Mouse (Mus musculus) MEL-GATA-1-ER (cell line): ENCODE data around the gene Unc13a.
A peak's percentile ranks its signal among the peaks of the same experiment; 100 is the strongest.

Experiments
- DNase-seq: peaks from one replicate; pipeline ENCODE4 v3.0.0-alpha.2; 2012; ENCODE audit warnings: low read depth; ENCODE audit errors: extremely low read depth

Gene Unc13a

DNA sequence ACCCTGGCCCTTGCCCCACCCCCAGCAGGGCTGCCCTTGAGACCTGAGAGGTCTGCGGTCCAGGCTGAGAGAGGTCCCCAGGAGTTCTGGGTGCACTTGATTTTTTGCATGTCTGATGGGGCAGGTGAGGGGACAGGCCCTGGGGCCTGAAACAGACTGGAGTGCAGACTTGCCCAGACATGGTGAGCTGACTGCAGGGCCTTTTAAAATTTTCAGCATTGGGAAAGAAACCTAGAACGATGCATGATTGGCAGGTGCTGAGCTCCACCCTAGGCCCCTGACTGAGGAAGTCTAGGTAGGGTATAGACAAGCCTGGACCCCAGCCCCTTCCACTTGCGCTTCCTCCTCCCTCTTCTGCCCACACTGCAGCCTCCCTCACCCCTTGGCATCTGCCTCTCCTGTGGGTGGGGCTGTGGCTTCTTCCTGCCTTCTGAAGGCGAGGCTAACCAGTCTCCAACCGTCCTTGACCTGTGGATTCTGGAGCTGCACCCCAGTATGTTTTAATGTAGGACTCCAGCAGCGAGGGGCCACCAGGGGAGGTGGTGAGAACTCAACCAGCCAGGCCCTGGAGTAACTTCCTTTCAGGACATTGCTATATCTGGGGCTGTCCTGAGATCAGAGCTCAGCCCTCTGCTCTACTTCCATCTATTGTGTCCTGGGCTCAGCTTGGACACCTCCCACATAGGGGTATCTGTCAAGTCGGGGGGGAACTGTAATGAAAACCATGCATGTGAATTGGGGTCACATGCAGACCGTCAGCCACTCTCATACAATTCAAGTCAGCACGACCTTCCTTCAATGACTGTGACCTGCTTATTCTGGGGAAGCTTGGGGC, 44.1 kb downstream of the Unc13a start:
- DNase-seq = no peak

DNA sequence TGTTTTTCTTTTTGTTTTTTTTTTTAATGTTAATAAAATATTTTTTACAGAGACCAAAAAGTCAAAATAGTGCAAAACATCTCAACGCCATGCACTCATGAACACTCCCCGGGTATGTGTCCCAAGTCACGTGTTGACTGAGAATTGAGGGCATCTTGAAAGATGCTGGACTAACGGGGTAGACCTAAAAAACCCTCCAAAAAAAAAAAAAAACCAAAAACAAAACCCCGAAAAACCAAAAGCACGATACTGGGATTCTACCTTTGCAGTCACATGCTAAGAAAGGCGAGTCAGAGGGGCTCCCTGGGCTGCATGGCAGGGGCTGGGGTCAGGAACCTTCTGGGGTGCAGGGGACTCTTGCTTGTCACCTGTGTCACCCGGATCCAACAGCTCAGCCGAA, 44.8 kb downstream of the Unc13a start:
- DNase-seq = no peak

DNA sequence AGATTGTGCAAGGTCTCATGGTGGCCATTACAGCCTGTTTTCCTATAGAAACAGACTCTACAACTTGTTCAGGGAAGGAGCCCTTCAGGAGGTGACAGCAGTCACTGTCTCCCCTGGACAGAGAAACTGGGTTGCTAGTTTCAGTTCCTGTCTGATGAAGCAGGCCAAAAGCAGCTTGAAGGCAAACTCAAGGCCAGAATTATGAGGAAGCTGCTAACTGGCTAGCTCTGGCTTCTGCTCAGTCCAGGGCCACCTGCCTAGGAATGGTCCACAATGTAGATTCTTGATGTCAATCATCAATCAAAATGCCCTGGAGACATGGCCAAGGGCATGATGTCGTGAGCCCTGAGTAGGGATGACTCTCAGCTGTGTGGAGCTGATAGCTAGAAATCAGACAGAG, 46.5 kb downstream of the Unc13a start:
- DNase-seq = no peak

DNA sequence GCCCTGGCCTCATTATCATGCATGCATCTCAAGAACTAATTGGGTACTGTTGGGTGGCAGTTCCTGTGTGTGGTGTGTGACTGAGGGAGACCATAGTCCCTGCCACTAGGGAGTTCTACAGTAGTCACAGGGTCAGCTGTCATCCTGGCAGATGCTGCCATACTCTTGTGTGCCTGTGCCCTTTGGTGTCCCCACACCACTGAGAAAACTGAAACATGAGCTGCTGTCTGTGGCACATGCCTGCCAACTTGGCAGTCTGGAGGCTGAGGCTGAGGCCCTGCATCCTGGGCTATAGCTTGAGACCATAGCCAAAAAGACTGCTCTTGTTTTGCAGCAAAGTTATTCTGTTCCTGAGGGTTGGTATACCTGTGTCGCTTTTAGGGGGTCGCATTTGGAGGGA, 51.8 kb downstream of the Unc13a start:
- no peak for DNase-seq

DNA sequence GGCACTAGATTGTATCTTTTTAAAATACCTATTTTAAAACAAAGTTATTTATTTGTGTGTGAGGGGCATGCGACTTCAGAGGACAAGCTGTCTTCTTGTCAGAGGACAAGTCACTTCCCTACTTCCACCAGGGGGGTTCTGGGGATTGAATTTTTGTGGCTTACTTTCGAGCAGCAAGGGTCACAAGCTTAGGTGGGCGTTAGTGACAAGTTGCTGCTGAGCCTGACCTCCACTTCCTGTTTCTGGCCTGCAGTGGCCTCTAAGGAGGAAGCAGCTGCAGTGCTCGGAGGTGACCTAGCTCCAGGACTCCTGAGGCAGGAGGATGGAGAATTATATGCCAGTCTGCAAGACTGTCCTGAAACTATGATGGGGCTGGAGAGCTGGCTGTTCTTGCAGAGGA, 58.1 kb downstream of the Unc13a start:
- no peak for DNase-seq

DNA sequence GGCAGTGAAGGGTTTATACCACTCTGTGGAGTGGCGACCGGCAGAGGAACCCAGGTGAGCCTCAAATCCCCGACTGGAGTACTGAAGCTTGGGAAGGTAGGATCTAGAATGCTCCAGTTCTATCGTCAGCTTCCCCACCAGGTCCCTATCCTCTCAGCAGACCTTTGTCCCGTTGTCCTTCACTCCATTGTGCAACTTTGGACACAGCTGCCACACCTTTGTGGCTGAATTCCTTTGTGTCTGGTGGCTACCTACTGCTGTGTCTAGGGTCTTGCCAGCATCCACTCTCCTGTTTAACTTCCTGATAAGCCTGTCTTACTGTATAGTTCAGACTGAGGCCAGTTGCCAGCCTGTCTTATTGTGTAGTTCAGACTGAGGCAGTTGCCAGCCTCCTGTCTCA, 59.4 kb downstream of the Unc13a start:
- DNase-seq = no peak

DNA sequence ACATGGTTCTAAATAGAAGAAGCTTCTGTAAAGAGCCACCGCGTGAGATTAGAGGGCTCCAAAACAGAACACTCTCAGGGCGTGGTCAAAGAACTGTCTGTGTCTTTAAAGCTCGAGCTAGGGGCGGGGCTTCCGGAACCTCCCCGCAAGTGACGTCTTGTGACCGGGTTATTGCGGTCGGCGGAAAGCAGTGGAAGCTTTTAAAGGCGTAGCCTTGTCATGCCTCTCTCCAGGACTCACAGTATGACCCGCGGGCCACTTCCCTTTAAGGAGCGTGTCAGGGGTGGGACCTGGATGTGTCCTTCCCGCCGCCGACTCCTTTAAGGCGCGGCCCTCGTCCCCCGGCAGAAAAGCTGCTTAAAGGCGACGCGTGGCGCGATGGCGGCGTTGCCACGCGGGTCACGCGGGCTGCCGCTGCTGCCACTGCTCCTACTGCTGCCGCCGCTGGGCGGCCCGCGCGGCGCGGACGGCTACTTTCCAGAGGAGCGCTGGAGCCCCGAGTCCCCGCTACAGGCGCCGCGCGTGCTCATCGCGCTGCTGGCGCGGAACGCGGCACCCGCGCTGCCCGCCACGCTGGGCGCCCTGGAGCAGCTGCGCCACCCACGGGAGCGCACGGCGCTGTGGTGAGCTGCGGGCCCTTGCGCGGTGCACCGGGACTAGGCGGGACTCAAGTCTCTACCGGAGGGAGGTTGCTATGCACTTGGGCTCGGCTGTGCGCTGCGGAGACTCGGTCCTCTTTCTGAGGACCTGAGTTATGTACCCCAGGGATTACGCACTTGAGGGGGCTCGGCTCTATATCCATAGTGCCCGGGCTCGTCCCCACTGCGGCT, 60.5 kb downstream of the Unc13a start, which contains the start of gene Colgalt1:
Gene Colgalt1 (plus strand): TSS at position 177 of the 830 bp plus-strand sequence.
- DNase-seq = peak; percentile 96

DNA sequence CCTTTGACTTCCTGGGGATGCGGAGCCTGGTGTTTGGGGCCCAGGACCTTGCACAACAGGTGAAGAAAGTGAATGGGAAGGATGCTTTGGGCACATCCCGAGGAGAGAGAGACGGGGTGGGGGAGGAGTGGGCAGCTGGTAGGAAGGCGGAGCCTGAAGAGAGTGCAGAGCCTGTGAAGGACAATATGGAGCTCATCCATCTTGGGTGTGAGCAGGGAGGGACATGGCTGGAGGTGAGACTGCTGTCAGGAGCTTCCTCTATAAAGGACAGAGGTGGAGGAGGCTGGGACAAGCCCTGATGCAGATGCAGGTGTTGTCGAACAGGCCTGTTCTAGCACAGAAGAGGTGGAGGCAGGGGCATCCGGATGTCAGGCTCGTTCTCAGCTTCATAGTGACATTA, 67.5 kb downstream of the Unc13a start:
- DNase-seq = no peak

DNA sequence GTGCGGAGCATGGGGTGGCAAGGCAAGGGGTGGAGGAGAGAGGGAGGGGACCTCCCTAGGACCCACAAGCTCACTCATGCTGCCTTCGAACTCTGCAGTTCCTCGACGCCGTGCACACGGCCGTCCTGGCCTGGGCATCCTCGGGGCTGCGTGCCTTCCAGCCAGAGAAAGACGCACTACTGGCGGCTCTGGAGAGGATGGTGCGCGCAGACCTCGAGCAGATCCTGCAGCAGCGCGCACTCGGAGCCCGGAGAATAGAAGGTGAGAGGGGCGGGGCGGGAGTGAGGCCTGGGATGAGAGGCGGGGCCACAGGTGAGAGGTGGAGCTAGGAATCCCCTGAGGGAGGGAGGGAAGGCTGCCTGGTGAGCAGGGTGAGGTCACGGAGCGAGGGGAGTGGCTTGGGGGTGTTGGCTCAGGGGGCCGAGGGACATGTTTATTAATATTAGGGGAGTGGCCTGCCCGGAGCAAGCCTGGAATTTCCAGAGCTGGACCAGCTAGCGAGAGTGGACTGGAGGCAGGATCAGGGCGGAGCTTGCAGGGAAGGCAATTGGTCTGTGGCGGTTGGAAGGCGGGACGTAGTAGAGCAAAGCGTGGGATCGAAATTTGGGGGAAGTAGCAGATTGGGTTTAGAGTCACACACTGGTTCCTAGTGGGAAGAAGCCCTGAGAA, 68.8 kb downstream of the Unc13a start:
- no peak for DNase-seq

DNA sequence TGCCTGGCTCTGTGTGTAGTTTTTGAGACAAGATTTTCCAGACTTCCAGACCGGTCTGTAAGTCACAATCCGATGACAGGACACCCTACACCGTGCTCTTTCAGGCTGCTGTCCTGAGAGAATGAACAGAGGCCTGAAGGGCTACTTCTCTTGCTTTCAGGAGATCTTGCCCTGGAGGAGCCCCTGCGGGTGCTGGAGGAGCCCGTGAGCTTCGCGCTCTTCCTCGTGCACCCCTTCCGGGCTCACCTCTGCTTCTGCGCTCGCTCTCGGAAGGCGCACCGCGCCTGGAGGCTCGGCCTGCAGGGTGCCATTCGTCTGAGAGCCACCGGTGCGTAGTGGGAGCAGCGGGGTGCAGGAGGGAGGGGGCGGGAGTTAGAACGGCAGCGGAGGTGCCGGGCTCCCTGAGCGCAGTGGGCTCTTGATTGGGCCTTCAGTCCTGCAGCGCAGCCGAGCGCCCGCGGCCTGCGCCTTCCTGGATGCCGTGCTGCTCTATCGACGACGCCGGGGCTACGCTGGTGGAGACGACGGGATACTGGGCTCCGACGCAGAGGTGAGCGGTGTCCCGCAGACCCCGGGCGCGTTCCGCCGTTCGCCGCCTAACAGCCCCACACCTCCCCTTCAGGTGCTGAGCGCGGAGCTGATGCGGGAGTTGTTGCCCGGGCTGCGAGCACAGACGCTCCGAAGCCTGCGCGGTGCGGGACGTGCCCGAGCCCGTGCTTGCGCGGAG, 69.5 kb downstream of the Unc13a start:
- DNase-seq = no peak

DNA sequence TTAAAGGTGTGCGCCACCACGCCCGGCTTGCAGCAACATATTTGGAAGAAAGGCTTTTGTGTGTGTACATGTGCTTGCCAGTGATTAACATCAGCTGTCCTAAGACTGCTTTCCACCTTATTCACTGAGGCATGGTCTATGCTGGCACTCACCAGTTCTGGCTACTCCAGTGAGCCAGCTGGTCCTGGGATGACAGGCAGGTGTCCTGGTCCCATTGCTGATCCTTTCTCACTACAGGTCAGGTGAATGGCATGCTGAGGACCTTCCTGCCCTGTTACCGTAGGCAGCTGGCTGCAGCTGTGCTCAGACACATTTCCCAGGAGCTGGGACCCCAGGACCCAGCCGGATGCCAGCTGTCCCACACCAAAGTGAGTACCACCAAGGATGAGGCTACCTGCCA, 72.7 kb downstream of the Unc13a start:
- no peak for DNase-seq

DNA sequence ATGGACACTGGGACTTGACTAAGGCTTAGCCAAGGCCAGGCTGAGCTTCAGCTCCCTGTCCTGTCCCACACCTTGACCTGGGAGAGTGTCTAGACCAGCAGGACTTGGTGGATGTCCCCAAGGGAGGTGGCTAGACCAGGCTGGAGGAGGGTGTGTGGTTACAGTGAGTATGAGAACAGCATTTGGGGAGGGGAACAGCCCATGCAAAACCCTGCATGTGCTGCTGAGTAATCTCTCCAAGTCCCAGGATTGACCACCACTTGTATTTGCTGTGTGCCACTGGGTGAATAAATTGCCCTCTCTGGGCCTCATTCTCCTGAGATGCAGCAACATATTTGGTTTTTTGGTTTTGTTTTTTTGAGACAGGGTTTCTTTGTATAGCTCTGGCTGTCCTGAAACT, 73.2 kb downstream of the Unc13a start:
- DNase-seq = no peak

DNA sequence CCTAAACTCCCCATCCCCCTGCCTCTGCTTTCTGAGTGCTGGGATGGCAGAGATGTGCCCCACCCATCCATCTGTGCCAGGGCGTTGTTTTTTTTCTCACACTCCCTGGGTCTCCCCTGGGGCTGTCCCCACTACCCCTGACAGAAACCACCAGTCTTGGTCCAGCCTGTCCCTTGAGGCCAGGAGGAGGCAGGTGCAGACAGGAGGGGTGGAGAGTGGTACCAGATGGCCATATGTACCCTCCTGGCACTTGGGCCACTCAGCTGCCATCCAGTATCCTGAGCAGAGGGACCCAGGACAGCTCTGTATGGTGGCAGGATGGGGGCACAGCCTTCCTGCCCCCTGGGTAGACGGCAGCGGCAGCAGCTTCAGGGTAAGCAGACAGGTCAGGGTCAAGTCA, 74.1 kb downstream of the Unc13a start, which contains the start of gene Fam129c:
Gene Fam129c (plus strand): TSS at position 198 of the 400 bp plus-strand sequence.
- no peak for DNase-seq

DNA sequence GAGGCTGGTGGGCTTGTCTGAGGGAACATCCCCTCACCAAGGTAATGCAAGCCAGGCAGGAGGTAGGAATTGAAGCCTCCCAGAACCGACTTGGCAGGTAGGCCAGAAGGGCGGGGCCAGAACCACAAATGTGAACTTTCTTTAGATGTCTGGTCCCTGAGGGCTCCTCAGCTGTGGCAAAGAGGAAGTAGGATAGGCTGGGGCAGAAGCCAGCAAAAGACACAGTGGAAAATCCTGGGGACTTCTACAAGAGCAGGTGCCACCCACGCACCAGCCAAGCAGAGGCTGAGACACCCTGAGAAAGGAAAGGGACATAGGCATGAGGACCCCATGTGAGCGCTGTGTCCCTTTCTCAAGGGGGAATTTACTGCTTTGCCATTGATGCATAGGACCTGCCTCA, 74.8 kb downstream of the Unc13a start:
- peak; percentile 60 for DNase-seq

DNA sequence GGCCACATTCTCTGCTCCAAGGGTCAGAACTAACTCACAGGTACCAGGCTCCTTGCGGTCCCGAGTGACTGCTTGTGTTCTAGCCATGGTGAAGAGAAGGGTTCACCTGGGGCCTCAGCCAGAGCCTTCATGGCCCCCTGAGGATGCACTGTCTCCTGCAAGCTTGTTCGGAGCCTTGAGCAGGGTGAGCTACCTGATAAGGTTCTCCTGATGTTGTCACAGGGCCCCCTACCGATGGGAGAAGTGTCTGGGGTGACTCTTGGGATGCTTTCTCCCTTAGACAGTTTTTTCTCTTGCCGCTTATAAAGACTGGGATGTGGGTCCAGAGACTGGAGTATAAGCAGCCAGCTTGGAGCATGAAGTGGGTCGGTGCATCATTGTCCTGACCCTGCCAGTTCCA, 75.2 kb downstream of the Unc13a start:
- no peak for DNase-seq

DNA sequence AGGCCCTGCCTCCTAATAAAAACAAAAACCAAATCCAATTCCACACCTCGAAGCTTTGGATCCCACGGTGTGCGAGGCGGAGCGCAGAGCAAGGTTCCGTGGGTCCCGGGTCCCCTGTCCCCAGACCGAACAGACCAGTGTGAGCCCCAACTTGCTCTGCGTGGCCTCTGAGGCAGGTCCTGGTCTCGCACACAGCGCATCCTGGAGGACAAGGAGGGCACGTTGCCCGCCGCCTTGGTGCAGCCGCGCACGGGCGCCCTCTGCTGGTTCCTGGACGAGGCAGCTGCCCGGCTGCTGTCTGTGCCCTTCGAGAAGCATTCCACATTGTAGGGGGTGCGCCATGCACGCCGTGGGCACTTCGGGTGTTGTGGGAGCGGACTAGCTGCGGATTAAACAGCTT, 75.7 kb downstream of the Unc13a start:
- no peak for DNase-seq

DNA sequence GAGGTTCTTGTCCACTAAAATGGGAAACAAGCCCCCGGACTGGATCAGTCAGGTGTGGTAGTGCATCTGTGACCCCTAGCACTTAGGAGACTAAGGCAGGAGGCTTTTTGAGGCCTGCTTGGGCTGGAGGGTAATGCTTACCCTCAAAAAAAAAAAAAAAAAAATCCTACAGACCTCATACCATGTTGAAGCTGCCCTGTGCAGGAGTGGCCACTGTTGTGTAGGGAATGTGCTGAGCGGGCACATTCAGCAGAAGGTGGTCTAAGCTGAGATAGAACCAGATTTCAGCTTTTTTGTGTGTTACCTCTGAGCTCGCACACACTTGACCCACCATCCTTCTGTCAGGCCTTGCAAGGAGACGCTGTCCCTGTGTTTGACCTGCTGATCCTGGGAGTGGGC, 77.2 kb downstream of the Unc13a start:
- no peak for DNase-seq

DNA sequence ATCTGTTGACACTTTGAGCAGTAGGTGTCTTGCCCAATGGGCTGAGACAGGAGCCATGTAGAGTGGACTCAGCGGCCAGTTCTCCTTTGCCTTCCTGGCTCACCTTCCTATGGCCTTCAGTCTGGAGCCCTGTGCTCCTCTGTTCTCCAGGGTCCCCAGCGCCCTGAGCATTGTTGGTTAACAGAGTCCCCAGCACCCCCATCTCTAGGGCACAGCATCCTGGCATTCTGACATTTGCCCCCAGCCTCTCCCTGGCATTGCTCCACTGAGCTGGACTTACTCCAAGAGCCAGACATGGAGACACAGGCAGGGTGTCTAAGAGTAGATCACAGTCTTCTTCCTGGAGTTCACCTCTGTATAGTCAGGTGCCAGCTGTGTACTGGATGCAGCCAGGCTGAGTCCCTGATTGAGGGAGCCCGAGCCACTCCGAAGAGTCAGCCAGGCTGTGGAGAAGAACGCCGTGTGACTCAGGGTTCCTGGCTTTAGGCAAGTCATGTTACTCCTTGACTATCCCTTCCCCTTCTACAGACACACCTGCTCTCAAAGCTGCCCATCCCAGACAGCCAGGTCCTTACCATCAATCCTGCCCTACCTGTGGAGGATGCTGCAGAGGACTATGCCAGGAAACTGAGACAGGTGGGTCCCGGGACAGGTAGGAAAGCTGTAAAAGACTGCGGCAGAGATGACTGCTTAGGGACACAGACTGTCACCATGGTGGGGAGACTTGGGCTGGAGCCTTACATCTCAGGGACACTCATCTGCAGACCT, 77.8 kb downstream of the Unc13a start:
- no peak for DNase-seq

DNA sequence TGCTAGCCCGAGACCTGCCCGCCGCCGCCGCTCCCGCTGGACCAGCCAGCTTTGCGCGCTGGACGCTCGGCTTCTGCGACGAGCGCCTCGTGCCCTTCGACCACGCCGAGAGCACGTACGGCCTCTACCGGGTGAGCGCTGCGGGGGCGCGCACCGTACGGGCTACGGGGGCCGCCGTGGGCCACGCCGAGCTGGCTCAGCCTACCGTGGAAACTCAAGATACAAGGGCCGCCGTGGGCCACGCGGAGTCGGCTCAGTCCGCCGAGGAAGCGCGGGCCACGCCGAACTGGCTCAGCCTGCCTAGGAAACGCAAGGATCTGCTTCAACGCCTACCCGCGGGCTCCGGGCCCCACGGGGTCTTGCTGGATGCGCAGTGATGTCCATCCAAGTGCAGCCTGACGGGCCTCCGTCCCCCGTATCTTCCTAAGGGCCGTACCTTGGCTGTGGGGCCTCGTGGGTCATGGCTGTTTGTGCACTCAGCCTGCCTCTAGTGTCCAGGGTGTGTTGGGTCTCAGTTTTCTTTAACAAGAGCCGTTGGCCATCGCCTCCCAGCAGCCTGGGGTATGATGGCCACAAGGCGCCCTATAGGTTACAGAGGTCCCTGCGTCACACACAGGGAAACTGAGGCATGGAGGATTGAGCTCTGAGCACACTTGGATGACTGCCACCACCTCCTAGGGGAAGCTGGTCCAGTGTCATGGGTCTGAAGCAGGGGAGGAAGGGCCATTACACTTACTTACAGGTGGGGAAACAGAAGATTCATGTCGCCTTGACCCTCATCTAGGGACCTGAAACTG, 79.0 kb downstream of the Unc13a start:
- no peak for DNase-seq
